Mouse (Mus musculus) megakaryocyte-erythroid progenitor cell, adult 5-6 weeks (primary cell): ENCODE measurements around the gene Traf2. TPM values are rescaled to one million over a fixed set of nuclear protein-coding genes. Genes with fewer than 3 reads are reported as not detected.
A peak's percentile ranks its signal among the peaks of the same experiment; 100 is the strongest.

Experiments used
- ATAC-seq: replicated peaks from 2 replicates; pipeline ENCODE4 v1.8.0; 2016; ENCODE audit warnings: mild to moderate bottlenecking, inconsistent platforms; ENCODE audit not compliant: severe bottlenecking, poor library complexity, low FRiP score, low TSS enrichment
- total RNA-seq, 2 experiments: library from RNA; stranded (forward) in 1 of 2; stranded (reverse) in 1 of 2; fragments of 200-1000, 215-1000 nt in 1 of 2; fragments of >200 nt in 1 of 2; fragmentation: Nextera tagmentation in 1 of 2; gene quantifications; 2 replicates each; pipeline ENCODE4 v1.2.3; 2014 to 2017

Gene Traf2
- total RNA-seq, 2 experiments from 2014 or later, result 13.7 to 22.4 TPM

DNA sequence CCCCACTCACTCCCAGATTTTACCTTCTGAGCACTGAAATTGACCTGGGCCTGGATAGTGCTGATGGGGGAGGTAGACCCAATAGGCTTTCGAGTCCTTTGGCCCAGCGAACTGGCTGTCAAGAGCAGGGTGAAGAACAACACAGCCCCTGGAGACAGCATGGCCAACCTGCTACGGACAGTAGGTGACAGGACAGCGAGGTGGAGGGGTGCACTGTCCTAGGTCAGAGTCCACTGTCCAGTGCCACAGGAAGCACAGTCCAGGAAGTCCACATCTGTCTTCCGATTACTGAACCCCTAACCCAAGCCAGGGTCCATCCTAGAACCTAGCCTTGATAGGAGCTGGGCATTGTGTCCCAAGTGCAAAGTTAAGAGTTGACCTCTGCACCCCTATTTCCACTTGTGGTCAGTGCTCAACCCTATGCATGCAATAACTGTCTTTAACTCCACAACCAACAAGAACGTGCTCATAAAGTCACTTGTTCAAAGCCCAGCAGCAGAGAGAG, 46.6 kb downstream of the Traf2 start:
- no peak for ATAC-seq

DNA sequence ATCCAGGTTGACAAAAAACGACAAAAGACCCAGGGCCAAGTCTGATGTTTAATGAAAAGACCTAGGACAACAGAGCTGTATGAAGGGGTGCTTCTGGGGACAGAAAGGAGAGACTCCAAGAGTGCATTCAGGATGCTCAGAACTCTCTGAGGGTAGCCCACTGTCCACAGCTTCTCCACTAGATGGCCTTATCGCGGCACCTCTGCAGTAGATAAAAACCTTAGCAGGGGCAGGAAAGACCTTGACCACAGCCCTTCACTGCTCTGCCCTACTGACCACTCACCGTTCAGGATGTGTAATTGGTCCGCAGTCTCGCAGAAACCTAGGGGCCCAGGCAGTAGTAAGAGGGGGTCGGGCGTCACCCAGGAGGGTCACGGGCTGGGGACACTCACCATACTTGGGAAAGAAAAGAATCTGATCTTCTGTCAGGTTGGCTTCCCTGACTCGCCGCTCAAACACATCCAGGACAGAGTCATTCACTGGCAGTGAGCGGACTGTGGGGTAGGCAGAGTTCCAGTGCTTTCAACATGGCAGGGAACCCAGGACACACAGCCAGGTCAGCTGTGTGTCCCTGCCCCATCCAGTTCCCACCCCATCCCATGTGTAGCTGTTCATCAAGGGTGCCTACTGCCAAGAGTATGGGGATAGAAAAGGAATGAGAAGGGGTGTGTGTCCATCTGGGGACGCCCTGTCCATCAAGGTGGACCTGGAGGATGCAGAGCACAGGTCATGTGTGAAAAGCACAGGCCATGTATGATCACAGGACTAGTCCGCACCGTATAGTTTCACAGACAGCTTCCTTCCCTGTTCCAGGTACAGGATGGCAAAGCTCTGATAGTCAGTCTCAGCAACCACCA, 47.9 kb downstream of the Traf2 start:
- no peak for ATAC-seq

DNA sequence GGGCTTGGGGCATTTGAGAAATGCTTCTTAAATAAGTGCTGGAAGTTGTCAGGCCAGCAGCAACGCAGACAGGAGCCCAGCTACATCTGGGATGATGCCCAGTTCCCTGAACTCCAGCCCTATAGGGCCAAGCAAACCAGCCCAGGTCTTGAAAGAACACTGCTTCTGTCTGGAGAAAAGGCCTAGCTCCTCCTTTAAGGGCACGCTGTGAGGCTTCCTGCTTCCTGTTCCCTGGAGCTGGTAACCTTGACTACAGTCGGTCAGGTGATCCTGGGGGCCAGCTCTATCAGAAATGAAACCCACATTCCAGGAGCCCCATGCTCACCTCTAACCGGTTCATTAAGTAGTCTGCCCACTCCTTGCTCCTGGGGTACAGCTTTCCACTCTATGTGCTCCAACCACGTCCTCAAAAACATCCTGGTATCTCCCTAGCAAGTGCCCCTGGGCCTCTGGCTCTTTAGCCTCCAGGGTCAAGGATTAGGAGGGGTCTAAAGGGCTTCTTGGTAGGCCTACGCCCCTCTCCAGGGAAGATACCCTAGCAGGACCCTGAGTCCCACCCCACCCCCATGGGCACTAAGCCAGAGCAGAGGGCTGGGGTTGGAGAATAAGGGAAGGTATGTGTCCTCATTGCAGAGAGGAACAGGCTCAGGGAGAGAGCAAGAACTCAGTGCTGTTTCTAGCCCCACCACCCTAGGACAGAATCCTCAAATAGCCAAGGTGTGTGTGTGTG, 48.7 kb downstream of the Traf2 start:
- no peak for ATAC-seq

DNA sequence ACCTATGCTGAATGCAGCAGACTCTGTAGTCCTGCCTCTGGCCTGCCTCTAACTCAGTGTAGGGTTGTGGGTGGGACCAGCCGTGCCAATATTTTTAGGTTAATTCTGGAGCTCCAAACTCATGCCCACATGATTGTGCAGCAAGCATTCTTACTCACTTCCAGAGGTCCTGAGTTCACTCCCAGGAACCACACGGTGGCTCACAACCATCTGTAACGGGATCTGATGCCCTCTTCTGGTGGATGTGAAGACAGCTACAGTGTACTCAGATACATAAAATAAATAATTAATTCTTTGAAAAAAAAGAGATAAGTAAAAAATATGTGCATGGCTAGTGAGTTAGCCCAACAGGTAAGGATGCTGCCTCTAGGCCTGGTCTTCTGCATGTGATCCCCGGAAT, 50.3 kb downstream of the Traf2 start:
- ATAC-seq, result no peak

DNA sequence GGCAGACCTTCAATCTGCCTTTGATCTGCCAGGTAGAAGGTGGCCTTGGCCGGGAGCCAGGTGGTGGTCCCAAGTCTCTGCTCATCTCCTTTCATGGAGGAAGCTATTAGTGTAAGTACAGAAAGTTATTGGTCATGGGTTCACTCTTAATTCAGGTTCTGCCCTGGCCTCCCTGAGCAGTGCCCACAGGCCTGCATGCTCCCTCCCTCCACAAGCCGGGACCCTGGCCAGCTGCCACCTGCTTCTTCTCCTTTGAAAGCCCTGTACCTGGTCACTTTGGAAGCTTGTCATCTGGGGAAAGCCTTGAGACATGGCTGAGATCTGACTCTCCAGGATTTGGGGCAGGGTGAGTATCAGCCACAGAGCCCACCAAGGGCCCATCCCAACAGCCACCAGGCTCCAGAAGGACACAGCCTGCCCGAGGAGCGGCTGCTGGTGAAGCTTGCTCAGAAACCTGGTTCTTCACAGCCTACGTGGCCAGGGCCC, 53.2 kb downstream of the Traf2 start, which contains the start of gene Lcn12:
Gene Lcn12 (minus strand): TSS at position 436 of the 486 bp plus-strand sequence.
- no peak for ATAC-seq

DNA sequence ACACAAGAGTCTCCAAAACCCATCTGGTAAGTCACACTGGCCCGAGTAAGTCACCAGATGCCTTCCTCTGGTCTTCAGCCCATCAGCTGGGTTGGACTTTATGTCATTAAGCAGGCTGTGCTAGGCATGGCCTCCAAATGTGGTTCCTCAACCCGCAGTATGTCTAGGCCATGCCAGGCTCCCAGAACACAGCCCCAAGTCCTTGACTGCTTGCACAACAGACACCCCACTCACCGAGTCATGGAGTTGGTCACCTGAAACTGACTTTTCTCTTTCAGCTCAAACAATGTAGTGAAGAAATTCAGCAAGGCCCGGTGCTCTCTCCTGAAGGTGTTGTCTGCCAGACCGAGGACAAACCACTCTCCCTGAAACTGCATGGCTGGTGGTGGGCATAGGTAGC, 53.8 kb downstream of the Traf2 start:
- no peak for ATAC-seq

DNA sequence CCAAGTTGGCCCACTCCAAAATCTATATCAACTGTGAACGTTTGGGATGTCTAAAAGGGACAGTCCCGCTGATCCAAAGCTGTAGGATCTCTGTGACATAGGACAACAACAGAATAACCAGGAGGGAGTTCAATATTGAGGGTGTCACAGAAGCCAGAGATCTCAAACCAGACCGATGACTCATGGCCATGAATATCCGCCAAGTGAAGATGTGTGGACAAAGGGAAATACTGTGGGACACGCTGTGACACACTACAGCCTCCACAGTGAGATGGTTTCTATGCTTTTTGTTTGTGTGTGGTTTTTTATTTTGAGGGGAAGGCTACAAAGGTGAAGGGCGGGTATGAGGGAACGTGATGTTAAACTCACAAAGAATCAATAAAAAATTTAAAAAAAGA, 58.1 kb downstream of the Traf2 start:
- no peak for ATAC-seq

DNA sequence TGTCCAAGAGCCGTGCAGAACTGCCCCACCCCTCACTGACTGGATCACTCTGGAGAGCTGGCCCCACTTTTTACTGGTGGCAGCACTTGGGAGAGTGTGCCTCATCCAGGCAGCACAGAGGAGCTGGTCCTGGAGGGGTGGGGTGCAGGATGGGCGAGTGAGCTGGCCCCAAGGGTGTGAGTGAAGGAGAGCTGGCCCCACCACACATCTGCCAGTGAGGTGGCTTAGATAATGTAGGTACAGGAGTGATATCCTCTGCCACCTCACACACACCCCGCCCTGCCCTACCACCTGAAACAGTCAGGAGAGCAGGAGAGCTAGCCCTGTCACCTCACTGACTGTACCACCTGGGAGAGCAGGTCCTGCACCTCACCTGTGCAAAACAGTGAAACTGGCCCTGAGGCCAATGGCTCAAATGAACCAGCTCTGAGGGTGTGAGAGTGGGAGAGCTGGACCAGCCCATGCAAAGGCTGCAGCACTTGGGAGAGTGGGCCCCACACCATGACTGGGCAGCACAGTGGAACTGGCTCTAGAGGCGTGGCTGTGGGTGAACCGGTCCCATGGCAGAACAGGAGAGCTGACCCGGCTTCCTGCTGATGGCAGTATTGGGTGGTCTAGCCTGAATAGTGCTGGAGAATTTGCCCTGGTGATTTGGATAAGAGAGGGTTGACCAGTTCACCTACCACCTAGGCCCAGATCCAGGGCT, 58.6 kb downstream of the Traf2 start:
- ATAC-seq, result no peak

DNA sequence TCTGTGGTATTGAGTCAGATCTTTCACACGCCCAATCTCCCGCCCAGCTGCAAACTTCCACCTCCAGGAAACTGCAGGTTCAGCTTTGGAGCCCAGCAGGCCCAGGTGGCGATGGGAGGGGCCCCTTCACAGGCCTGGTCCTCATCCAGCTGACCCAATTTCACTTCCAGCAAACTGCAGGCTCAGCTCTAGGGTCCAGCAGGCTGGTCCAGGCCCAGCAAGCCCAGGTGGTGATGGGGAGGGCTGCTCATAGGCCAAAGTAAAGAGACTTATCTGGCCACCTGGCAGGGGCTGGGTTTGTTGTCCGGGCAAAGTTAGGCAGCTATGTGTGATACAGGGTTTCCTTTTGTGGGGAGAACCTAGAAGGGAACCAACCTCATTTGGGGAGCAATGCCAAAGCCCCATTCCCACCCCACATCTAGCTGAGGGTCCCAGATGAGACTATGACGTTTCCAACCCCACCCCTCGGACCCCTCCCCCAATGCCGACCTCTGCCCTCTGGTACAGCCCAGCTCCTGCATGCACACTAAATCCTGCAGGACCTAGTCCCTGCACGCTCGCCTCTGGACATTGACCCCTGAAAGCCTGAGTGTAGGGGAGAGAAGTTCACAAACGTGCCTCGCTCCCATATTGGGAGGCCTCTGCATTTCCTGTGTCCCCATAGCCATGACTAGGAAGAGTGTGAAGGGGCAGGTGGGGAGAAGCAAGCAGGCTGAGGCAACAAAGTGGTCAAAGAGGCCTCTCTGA, 61.7 kb downstream of the Traf2 start:
- no peak for ATAC-seq

DNA sequence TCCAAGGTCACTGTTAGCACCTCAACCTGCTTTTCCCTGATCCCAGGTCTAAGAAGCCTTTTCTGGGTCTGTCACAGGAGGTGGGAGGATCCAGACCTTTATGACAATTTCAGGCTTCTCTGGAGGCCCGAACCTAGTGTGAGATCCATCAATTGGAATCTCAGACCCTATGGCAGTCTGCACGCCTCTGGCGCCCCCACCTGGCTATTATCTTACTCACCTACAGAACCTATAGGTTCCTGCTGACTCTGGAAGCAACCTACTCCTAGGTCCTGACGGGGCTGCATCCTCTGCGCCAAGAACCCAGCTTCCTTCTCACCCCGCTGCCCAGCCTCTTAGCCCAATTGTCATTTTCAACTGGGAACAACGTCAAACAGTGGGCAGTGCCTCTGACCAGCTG, 63.8 kb downstream of the Traf2 start:
- peak; percentile 72 for ATAC-seq

DNA sequence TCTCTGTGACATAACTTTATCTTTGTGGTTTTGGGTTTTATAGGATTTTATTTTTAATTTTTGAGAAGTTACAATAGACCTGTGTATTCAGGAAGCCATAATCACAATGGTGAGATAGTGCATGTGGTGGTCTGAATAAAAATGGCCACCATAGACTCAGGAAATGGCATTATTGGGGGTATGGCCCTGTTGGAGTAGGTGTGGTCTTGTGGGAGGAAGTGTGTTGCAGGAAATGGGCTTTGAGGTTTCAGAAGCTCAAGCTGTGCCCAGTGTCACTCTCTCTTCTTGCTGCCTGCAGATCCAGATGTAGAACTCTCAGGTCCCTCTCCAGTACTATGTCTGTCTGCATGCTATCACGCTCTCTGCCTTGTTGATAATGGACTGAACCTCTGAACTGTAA, 66.2 kb downstream of the Traf2 start:
- ATAC-seq, result no peak

DNA sequence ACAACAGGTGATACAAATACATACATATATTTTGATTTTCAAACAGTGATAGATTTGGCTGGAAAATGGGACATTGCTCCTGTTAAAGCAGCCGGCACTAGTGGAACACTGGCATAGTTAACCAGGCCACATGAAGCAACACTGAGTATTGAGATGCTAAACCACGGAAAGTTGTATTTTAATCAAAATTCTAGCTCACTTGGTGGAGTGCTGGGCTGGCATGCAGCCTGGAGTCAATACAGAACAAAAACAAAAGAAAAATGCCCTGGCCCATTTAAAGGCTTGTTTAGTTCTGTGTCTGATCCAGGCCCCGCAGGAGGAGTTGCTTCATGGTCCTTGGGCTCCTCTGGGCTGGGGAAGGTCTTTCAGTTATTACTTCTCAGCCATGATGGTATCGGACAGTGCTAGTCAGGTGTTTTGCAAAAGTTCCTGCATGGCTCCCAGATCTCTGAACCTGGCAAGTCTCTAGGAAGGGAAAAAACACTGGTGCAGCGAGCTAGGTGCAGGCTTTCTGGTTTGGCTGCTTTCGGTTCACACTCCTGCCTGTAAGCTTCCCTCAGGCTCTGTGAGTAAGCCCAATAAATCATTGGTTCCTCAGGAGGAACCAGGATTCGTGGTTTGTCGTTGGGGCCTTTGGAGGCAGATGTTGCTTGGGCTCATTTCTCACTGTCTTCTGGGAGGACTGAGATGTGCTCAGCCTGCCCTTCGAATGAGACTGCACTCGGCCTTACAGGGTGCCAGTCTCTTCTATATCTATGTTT, 67.0 kb downstream of the Traf2 start:
- no peak for ATAC-seq

DNA sequence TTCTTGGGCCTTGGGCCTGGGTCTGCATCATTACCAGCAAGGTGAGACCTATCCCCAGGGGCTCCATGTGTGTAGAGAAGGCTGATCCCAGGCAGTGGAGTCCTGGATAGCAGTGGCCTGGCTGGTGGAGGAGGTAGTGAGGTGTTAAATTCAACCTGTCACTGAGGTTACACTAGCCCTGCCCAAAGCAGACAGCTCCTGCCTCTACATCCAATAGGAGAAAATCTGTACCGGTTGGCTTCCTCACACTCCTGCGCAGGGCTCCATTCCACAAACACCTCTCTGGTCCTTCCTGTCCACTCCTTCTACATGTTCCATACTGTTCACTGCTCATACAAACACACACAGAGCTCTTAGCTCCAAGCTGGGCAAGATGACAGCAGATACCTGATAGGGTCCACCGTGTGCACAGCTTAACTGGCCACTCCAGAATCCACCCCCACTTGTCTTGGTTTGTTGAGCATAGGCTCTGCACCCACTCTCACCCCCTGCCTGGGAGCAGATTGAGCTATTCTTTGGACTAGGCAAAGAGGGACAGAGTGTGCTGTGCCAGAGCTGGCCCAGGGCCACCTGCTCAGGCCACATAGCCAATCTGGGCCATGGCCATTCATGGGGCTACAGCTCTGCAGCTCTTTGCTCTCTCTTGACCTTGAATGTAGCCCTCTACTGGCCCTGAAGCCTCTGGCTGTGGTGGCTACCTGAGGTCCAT, 68.6 kb downstream of the Traf2 start:
- no peak for ATAC-seq

DNA sequence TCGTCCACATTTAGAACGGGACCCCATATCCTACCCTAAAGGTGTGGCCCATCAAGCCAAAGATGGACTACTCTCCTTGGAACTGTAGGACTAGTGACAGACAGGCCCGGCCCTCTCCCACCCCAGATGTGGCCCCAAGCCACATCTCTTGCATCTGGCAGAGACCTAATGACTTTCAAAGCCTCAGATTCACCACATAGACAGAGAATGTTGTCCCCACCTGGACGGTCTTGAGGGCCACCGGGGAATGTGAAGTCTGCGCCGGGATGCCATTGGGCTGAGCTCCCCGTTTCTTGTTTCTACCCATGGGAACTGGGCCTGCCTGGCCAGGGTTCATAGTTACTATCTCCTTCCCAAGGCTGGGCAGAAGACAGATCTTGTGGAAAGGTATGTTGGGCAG, 69.2 kb downstream of the Traf2 start:
- no peak for ATAC-seq

DNA sequence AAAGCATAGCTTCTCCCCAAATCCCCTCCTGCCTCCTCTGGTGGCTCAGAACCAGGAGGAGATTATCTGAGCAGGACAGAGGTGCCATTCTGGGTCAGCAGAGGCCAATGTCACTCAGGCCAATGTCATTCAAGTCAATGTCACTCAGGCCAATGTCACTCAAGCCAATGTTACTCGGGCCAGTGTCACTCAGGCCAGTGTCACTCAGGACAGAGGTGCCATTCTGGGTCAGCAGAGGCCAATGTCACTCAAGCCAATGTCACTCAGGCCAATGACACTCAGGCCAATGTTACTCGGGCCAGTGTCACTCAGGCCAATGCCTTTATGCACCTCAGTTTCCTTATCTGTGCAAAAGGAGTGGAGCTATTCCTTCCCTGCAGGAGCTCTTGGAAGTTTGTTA, 74.2 kb downstream of the Traf2 start:
- ATAC-seq, result no peak

DNA sequence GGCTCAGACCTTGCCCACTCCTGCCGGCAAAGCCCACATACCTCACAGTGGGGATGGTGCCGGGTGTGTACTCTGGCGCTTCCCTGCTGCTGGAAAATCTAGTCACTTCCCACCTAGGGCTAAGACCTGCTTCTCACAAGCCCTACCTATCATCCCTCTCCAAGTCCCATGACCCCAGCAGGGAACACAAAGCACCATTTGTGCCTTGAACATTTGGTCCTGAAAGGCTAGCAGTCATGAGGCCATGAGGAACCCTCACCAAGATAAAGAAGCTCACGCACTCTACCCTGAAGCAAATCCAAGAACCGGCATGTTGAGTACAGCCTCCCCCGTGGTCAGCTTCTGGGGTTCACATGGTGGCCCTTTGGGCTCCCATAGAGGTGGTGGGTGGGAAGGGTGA, 76.8 kb downstream of the Traf2 start, which contains the start of gene Ptgds:
Gene Ptgds (minus strand): TSS at position 78 of the 400 bp plus-strand sequence.
- no peak for ATAC-seq

DNA sequence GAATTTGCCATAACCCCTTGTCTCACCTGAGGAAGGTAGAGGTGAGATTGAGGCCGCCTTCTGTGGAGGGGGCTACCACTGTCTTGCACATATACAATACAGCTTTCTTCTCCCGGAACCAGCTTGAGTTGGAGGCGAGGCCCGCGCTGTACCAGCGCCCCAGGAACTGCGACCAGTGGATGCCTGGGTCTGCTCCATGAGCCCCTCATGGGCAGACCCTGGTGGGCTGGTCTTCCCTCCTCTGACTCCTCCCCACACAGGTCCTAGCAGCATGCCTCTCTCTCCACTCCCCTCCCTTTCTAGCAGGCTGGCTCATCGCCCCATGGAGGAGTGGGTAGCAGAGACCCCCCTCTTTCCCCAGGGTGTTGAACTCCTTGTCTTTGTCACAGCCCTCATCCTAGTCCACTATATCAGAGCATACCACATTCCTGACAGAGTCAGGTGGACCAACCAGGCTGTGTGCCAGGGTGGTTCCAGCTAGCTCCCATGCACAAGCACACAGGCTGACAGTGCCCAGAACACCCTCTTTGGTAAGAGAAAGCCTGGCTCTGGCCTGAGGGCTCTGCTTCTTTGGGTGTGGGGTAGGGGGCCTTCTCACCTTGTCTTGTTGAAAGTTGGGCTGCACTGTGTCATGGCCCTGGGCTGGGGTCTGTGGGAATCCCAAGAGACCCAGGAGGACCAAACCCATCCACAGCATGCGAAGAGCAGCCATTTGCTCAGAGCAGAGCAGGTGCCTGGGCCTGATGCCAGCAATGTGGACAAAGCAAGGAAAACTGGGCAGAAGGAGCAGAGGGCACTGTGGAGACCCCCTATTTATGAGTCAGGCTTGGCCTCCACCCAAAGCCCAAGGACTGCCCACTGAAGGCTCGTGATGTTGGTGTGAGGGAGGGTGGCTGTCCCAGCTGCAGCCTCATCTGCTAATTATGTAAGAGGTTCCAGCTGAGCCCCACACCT, 77.5 kb downstream of the Traf2 start:
- no peak for ATAC-seq
